In the genomic region with DNA sequence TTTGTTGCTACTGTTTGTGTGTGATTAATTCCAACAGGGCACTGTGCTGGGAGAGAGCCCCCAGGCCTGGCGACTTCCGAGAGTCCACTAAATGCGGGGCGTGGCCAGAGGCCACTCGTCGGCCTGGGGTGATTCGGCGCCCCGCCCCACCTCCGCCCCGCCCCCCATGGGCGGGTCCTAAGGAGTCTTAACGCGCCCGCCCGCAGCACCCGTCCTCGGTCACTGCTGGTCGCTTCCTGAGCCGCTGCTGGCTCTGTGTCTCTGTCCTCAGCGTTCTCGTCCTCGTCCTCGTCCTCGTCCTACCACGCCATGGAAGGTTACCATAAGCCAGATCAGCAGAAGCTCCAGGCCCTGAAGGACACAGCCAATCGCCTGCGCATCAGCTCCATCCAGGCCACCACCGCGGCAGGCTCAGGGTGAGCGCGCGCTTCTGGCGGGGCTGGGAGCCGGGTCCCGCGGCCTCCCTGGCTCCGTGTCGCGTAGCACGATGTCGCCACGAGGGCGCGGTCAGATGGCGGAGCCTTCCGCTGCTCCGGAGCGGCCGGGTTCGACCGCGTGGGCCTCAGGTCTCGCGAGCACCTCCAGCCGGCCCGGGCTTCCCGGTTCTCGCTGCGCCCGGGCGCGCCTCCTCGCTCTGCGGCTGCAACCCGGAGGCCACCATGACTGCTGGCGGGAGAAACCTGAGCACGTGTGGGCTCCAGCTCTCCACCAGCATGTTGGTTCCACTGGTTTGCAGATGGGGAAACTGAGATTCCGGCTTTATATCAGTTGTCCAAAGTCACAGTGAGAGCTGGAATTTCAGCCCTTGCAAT, we compare ENCODE assay signal across 8 mouse cellular contexts. TPM values are rescaled to one million over a fixed set of nuclear protein-coding genes. Genes with fewer than 3 reads are reported as not detected.
DNase-seq lines count a peak whose midpoint lies in the region; ATAC-seq and TF ChIP-seq lines count a peak whose summit lies in the region.

No protein-coding gene starts in this region.

- H3K27me3 ChIP-seq in heart, embryonic 12.5 days (replicated peaks), result 0 out of 2 replicates have a peak, but pooled peaks cover 9% of the 10 kb centered on the region
- H3K27me3 ChIP-seq in kidney, postnatal 0 days (ENCODE audit: insufficient read depth, low read length), result no peaks in the 10 kb centered on the region
- H3K27me3 ChIP-seq in liver, embryonic 11.5 days (replicated peaks; ENCODE audit: control insufficient read depth, insufficient read depth, low read length), result no peaks in the 10 kb centered on the region
- H3K27me3 ChIP-seq in stomach, embryonic 14.5 days (ENCODE audit: control insufficient read depth, insufficient read depth, low read length), result no peaks in the 10 kb centered on the region

- 0% methylated on average over 69 of the region's 69 CpGs for WGBS in heart, embryonic 12.5 days
- under 1% methylated on average over 69 of the region's 69 CpGs for WGBS in kidney, postnatal 0 days
- WGBS in liver, embryonic 11.5 days, result under 1% methylated on average over 68 of the region's 69 CpGs
- under 1% methylated on average over 69 of the region's 69 CpGs for WGBS in stomach, embryonic 14.5 days

- TF ChIP-seq CTCF in kidney, postnatal 0 days (IDR thresholded peaks at IDR 0.05; ENCODE audit: low read depth), result no peak

- peak overlapping the region; percentile 91 for H3K9ac ChIP-seq in heart, embryonic 12.5 days
- peak overlapping the region; percentile 82 for H3K9ac ChIP-seq in kidney, postnatal 0 days (ENCODE audit: low read depth, low read length)
- H3K9ac ChIP-seq in liver, embryonic 11.5 days (ENCODE audit: low read depth, low read length), result peak overlapping the region; percentile 94
- H3K9ac ChIP-seq in stomach, embryonic 14.5 days (replicated peaks; ENCODE audit: low read depth, low read length), result peak overlapping the region; percentile 87

- H3K27ac ChIP-seq in heart, embryonic 12.5 days (ENCODE audit: poor library complexity, severe bottlenecking), result peak overlapping the region; percentile 92
- peak overlapping the region; percentile 92 for H3K27ac ChIP-seq in kidney, postnatal 0 days
- H3K27ac ChIP-seq in liver, embryonic 11.5 days (ENCODE audit: low read depth, low read length), result peak overlapping the region; percentile 94
- peak overlapping the region; percentile 88 for H3K27ac ChIP-seq in stomach, embryonic 14.5 days (ENCODE audit: low read length)

- H3K36me3 ChIP-seq in heart, embryonic 12.5 days, result 0 out of 2 replicates have a peak, but pooled peaks cover 2% of the 10 kb centered on the region
- H3K36me3 ChIP-seq in kidney, postnatal 0 days (ENCODE audit: insufficient read depth, low read length), result no peaks in the 10 kb centered on the region
- H3K36me3 ChIP-seq in liver, embryonic 11.5 days (ENCODE audit: control insufficient read depth, insufficient read depth, low read length), result peaks cover 5% of the 10 kb centered on the region
- H3K36me3 ChIP-seq in stomach, embryonic 14.5 days (ENCODE audit: control insufficient read depth, insufficient read depth, low read length), result no peaks in the 10 kb centered on the region; the same call in 1 of the 2 replicates

- peak; percentile 83 for ATAC-seq in erythroblast, adult 5-6 weeks (replicated peaks; ENCODE audit: low FRiP score, poor library complexity, severe bottlenecking)
- peak; percentile 95 for ATAC-seq in heart, embryonic 12.5 days (ENCODE audit: insufficient number of reproducible peaks, low FRiP score)
- peak; percentile 93 for ATAC-seq in kidney, postnatal 0 days (replicated peaks; ENCODE audit: low FRiP score, low read depth)
- peak; percentile 90 for ATAC-seq in liver, embryonic 11.5 days (replicated peaks; ENCODE audit: low FRiP score)
- ATAC-seq in stomach, embryonic 14.5 days (ENCODE audit: insufficient number of reproducible peaks, insufficient read depth, low FRiP score, low read depth), result peak; percentile 92

- H3K4me2 ChIP-seq in heart, embryonic 12.5 days, result peak overlapping the region; percentile 89
- H3K4me2 ChIP-seq in kidney, postnatal 0 days (ENCODE audit: low read length), result peak overlapping the region; percentile 97
- peak overlapping the region; percentile 96 for H3K4me2 ChIP-seq in liver, embryonic 11.5 days
- peak overlapping the region; percentile 83 for H3K4me2 ChIP-seq in stomach, embryonic 14.5 days (replicated peaks; ENCODE audit: low read depth, low read length)

- peak; percentile 97 for DNase-seq in B cell, adult 2 months
- DNase-seq in brain, adult 2 months (ENCODE audit: low read depth, low spot score), result peak; percentile 95
- peak; percentile 96 for DNase-seq in kidney, postnatal 0 days (ENCODE audit: low spot score)
- DNase-seq in liver, embryonic 11.5 days (ENCODE audit: low spot score), result peak; percentile 97
- peak; percentile 94 for DNase-seq in naive thymus-derived CD4-positive, alpha-beta T cell, adult 2 months (ENCODE audit: low read depth)

- H3K4me3 ChIP-seq in heart, embryonic 12.5 days, result peak overlapping the region; percentile 72
- peak overlapping the region; percentile 65 for H3K4me3 ChIP-seq in kidney, postnatal 0 days (replicated peaks; ENCODE audit: low read depth, low read length)
- H3K4me3 ChIP-seq in liver, embryonic 11.5 days (ENCODE audit: low read depth, low read length), result peak overlapping the region; percentile 81
- H3K4me3 ChIP-seq in stomach, embryonic 14.5 days (ENCODE audit: low read depth, low read length), result peak overlapping the region; percentile 87

- H3K9me3 ChIP-seq in heart, embryonic 12.5 days (replicated peaks), result no peaks in the 10 kb centered on the region
- H3K9me3 ChIP-seq in kidney, postnatal 0 days (replicated peaks; ENCODE audit: low read length), result no peaks in the 10 kb centered on the region
- no peaks in the 10 kb centered on the region for H3K9me3 ChIP-seq in liver, embryonic 11.5 days (ENCODE audit: control insufficient read depth, low read length)
- H3K9me3 ChIP-seq in stomach, embryonic 14.5 days (ENCODE audit: control insufficient read depth, low read depth, low read length), result no peaks in the 10 kb centered on the region

- peaks cover 38% of the 10 kb centered on the region for H3K4me1 ChIP-seq in heart, embryonic 12.5 days (replicated peaks)
- H3K4me1 ChIP-seq in kidney, postnatal 0 days (replicated peaks; ENCODE audit: insufficient read depth, low read length), result peaks cover 24% of the 10 kb centered on the region
- H3K4me1 ChIP-seq in liver, embryonic 11.5 days (replicated peaks; ENCODE audit: control insufficient read depth, insufficient read depth, low read length), result peaks cover 26% of the 10 kb centered on the region
- peaks cover 22% of the 10 kb centered on the region for H3K4me1 ChIP-seq in stomach, embryonic 14.5 days (ENCODE audit: control insufficient read depth, insufficient read depth, low read length)

RNA-seq across cellular contexts. Expression of gene Tkt, which starts 1.0 kb away (rescaled TPM):
- total RNA-seq in erythroblast, adult 5-6 weeks (2015; ENCODE audit: low replicate concordance), result 66.7 and 82.0 TPM in 2 replicates
- total RNA-seq in erythroblast, adult 5-6 weeks (2017; ENCODE audit: low replicate concordance), result 175 and 205 TPM in 2 replicates
- polyA plus RNA-seq in heart, embryonic 12.5 days (2016; fragmentation: Nextera tagmentation; extraction: Ambion mirVana), result 85.7 and 90.4 TPM in 2 replicates
- polyA plus RNA-seq in kidney, postnatal 0 days (2015; fragmentation: Nextera tagmentation; extraction: Ambion mirVana), result 238 and 253 TPM in 2 replicates
- 184 and 210 TPM in 2 replicates for polyA plus RNA-seq in liver, embryonic 11.5 days (2014; fragmentation: Nextera tagmentation; extraction: Ambion mirVana)
- 85.9 and 99.0 TPM in 2 replicates for polyA plus RNA-seq in stomach, embryonic 14.5 days (2014; fragmentation: Nextera tagmentation; extraction: Ambion mirVana)

RNA-seq across cellular contexts. Expression of gene Cacna1d, which starts 57.9 kb away (rescaled TPM):
- total RNA-seq in erythroblast, adult 5-6 weeks (2015; ENCODE audit: low replicate concordance), result not detected in 2 replicates
- 0.17 TPM in 1 of 2 replicates, not detected in the other for total RNA-seq in erythroblast, adult 5-6 weeks (2017; ENCODE audit: low replicate concordance)
- polyA plus RNA-seq in heart, embryonic 12.5 days (2016; fragmentation: Nextera tagmentation; extraction: Ambion mirVana), result 10.0 and 10.3 TPM in 2 replicates
- 2.8 and 3.0 TPM in 2 replicates for polyA plus RNA-seq in kidney, postnatal 0 days (2015; fragmentation: Nextera tagmentation; extraction: Ambion mirVana)
- 0.99 and 1.2 TPM in 2 replicates for polyA plus RNA-seq in liver, embryonic 11.5 days (2014; fragmentation: Nextera tagmentation; extraction: Ambion mirVana)
- polyA plus RNA-seq in stomach, embryonic 14.5 days (2014; fragmentation: Nextera tagmentation; extraction: Ambion mirVana), result 15.3 and 19.3 TPM in 2 replicates

Comparison
In these comparisons a context has a peak if more than half of its experiments do, and no peak if none do; other contexts are left out.
1. Peak in every context shown above with its lines: DNase-seq, ATAC-seq, H3K4me3 ChIP-seq and H3K27ac ChIP-seq.